Mouse (Mus musculus) olfactory bulb, adult 2 months (tissue): ENCODE measurements around the gene Slit3. TPM values are rescaled to one million over a fixed set of nuclear protein-coding genes. Genes with fewer than 3 reads are reported as not detected.

Experiments used
- H3K27ac ChIP-seq: fragments of 200-500 bp; 2 replicates; pipeline ENCODE4 v1.5.1; 2012; ENCODE audit warnings: low read depth, low read length; ENCODE audit not compliant: insufficient read depth
- H3K4me1 ChIP-seq: fragments of 200-500 bp; 2 replicates; pipeline ENCODE4 v1.6.1; 2012; ENCODE audit warnings: low read length; ENCODE audit not compliant: control insufficient read depth, insufficient read depth
- H3K4me3 ChIP-seq: fragments of 200-500 bp; 2 replicates; pipeline ENCODE4 v1.5.1; 2012; ENCODE audit warnings: mild to moderate bottlenecking, low read depth, low read length, moderate library complexity; ENCODE audit not compliant: insufficient read depth
- CTCF ChIP-seq: fragments of 200-500 bp; IDR thresholded peaks from 2 replicates; pipeline ENCODE4 v1.5.1; 2012; ENCODE audit warnings: low read depth, mild to moderate bottlenecking, low read length, moderate library complexity; ENCODE audit not compliant: insufficient read depth
- POLR2A ChIP-seq: fragments of 200-500 bp; IDR thresholded peaks from 2 replicates; pipeline ENCODE4 v1.6.1; 2012; ENCODE audit warnings: mild to moderate bottlenecking, low read depth, low read length, moderate library complexity; ENCODE audit not compliant: insufficient read depth
- WGBS: fragments of 180-500 bp; shearing (Covaris S2); methylation state at CpG from one replicate; pipeline ENCODE4 v1.1.7; 2018; 5-methylcytosine and 5-hydroxymethylcytosine counted together
- polyA plus RNA-seq: library from polyadenylated mRNA; stranded (reverse); fragments of >200 nt; gene quantifications from 2 replicates; pipeline ENCODE4 v1.2.4, GENCODE M21; 2012; ENCODE audit warnings: low replicate concordance; ENCODE audit not compliant: missing spikeins, insufficient read depth, insufficient read length

Gene Slit3
- polyA plus RNA-seq, 1 experiment = not detected

- Histone ChIP-seq H3K4me1 (peaks cover 7% of the 10 kb centered on the region; the same call in 1 of the 2 replicates), H3K4me3 (no peak overlapping the region), H3K27ac (no peak overlapping the region)
- 68% methylated on average over 19 of the region's 19 CpGs for WGBS
- TF ChIP-seq CTCF = no peak
- no peak for TF ChIP-seq POLR2A
These were observed 217.1 kb downstream of the Slit3 start for GRCm38 (mm10) chr11:35337927-35338819.

- H3K4me1 ChIP-seq = peaks cover 7% of the 10 kb centered on the region; the same call in 1 of the 2 replicates
- WGBS = 78% methylated on average over 6 of the region's 6 CpGs
- H3K4me3 ChIP-seq = no peak overlapping the region
- no peak for TF ChIP-seq POLR2A
- no peak for TF ChIP-seq CTCF
- no peak overlapping the region for H3K27ac ChIP-seq
These were observed 219.7 kb downstream of the Slit3 start for GRCm38 (mm10) chr11:35340752-35341151.

GRCm38 (mm10) chr11:35342486-35342885 lies 221.5 kb downstream of the Slit3 start:
- H3K4me3 ChIP-seq = no peak overlapping the region
- H3K4me1 ChIP-seq = peaks cover 5% of the 10 kb centered on the region; the same call in 1 of the 2 replicates
- no peak overlapping the region for H3K27ac ChIP-seq
- 80% methylated on average over 5 of the region's 5 CpGs for WGBS
- TF ChIP-seq POLR2A (no peak), CTCF (no peak)

DNA sequence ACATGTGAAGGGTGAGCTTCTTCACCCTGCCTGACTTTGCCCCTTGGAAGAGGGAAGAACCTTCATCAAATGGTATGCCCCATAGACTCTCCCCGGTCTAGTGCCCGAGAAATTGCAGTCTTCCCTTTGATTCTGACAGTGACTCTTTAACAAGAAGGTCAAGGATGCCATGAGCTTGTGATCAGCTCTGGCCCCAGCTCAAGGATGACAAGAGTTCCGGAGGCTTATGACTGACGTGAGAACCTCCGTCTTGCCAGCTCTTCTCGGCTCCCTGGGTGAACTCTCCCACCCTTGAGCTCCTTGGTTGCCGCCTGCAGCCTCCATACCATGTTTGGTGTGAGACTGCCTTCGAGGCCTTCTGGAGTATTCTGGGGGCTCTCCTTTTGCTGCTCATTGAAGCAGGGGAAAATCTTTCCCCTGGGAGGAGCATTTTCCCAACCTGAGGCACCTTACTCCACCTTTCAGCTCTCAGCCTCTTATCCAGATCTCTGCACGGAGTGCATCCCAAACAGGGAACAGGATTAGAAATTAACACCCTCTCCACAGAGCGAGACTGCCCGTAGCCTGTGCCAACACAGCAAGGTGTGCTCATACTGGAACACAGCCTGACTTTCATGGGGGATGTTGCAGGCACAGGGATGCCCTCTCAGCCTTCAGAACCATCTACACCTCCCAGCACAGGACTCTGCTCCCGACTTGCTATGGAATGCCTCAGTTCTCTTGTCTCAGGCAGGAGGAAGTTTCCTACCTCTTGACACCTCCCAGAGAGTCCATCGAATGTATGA lies 224.9 kb downstream of the Slit3 start:
- Histone ChIP-seq H3K27ac (no peak overlapping the region), H3K4me3 (no peak overlapping the region), H3K4me1 (no peaks in the 10 kb centered on the region; the same call in 1 of the 2 replicates)
- TF ChIP-seq CTCF = no peak
- no peak for TF ChIP-seq POLR2A
- WGBS = 85% methylated on average over 13 of the region's 13 CpGs

DNA sequence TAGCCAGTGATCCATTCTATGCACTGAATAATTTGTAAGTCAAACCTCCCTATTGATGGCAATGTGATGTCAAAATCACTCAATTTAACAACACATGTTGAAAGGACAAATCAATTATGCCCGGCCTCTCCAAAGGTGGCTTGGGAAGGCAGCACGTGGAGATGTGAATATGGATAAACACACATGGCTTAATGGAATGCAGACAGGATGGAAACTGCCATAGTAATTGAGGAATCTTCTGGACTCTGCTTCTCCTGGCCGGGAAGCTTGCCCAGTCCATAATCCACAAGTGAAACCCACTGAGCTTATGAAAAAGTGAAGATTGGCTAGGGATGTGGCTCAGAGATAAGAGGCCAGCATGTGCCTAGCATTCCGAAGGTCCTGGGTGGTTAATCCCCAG lies 227.1 kb downstream of the Slit3 start:
- H3K4me3 ChIP-seq = no peak overlapping the region
- H3K4me1 ChIP-seq = peaks cover 2% of the 10 kb centered on the region; the same call in 1 of the 2 replicates
- no peak overlapping the region for H3K27ac ChIP-seq
- TF ChIP-seq CTCF (no peak), POLR2A (no peak)
- 65% methylated on average over 4 of the region's 4 CpGs for WGBS

- peaks cover 2% of the 10 kb centered on the region; the same call in 1 of the 2 replicates for H3K4me1 ChIP-seq
- WGBS = 38% methylated on average over 4 of the region's 4 CpGs
- TF ChIP-seq POLR2A (no peak), CTCF (no peak)
- no peak overlapping the region for H3K4me3 ChIP-seq
- no peak overlapping the region for H3K27ac ChIP-seq
These were observed 229.9 kb downstream of the Slit3 start for GRCm38 (mm10) chr11:35350968-35351367.

- Histone ChIP-seq H3K27ac (no peak overlapping the region), H3K4me3 (no peak overlapping the region), H3K4me1 (peaks cover 2% of the 10 kb centered on the region; the same call in 1 of the 2 replicates)
- 40% methylated on average over 2 of the region's 2 CpGs for WGBS
- TF ChIP-seq CTCF (no peak), POLR2A (no peak)
These were observed 230.4 kb downstream of the Slit3 start for GRCm38 (mm10) chr11:35351376-35351775.

DNA sequence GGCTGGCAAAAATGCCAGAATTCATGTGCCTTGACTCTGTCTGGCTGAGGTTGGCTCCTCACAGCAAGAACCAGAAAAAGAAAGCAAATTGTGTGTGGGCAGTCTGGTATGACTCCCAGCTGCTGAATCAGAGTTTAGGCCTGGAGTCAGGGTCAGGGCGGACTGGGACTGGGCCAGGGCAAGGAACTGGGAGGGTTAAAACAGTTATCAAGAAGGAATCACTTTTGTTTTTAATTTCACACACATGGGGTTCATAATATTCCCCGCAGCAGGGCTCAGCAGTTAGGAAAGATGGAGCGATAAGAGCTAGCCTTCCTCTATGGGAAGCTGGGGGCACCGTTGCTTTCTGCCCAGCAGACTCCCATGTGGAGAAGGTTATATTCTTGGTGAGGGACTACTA lies 234.8 kb downstream of the Slit3 start:
- H3K27ac ChIP-seq = no peak overlapping the region
- TF ChIP-seq POLR2A (no peak), CTCF (no peak)
- 90% methylated on average over 4 of the region's 4 CpGs for WGBS
- no peak overlapping the region for H3K4me3 ChIP-seq
- H3K4me1 ChIP-seq = peaks cover 2% of the 10 kb centered on the region; the same call in 1 of the 2 replicates

GRCm38 (mm10) chr11:35361071-35361470 lies 240.0 kb downstream of the Slit3 start:
- WGBS = 85% methylated on average over 6 of the region's 6 CpGs
- TF ChIP-seq CTCF = no peak
- TF ChIP-seq POLR2A = no peak
- H3K4me1 ChIP-seq = no peaks in the 10 kb centered on the region
- no peak overlapping the region for H3K4me3 ChIP-seq
- H3K27ac ChIP-seq = no peak overlapping the region
